Mouse (Mus musculus) embryonic facial prominence, embryonic 14.5 days (tissue): ENCODE measurements around the gene Flad1. TPM values are rescaled to one million over a fixed set of nuclear protein-coding genes. Genes with fewer than 3 reads are reported as not detected.
A peak's percentile ranks its signal among the peaks of the same experiment; 100 is the strongest.

Experiments used
- ATAC-seq: fragments of 200-750 bp; cut with Nextera tagmentation; 2 replicates; pipeline ENCODE4 v1.8.0; 2017; ENCODE audit warnings: low read depth, moderate number of reproducible peaks, moderate TSS enrichment
- DNase-seq: peaks from one replicate; pipeline ENCODE4 v3.0.0-alpha.2; 2015; ENCODE audit warnings: low spot score
- H3K27ac ChIP-seq: fragments of 300-500 bp; sonication (generic); replicated peaks from 2 replicates; pipeline ENCODE4 v1.5.1; 2014; ENCODE audit warnings: low read depth, mild to moderate bottlenecking, low read length, moderate library complexity
- H3K27me3 ChIP-seq: fragments of 300-500 bp; sonication (generic); replicated peaks from 2 replicates; pipeline ENCODE4 v1.6.1; 2014; ENCODE audit warnings: low read length; ENCODE audit not compliant: control insufficient read depth, insufficient read depth
- H3K36me3 ChIP-seq: fragments of 300-500 bp; sonication (generic); 2 replicates; pipeline ENCODE4 v1.6.1; 2014; ENCODE audit warnings: low read length, mixed read lengths; ENCODE audit not compliant: control insufficient read depth, insufficient read depth
- H3K4me1 ChIP-seq: fragments of 300-500 bp; sonication (generic); 2 replicates; pipeline ENCODE4 v1.6.1; 2014; ENCODE audit warnings: antibody characterized with exemption, low read length; ENCODE audit not compliant: control insufficient read depth, insufficient read depth
- H3K4me2 ChIP-seq: fragments of 300-500 bp; sonication (generic); 2 replicates; pipeline ENCODE4 v1.6.1; 2014; ENCODE audit warnings: low read depth, mild to moderate bottlenecking, low read length, moderate library complexity, mixed read lengths
- H3K4me3 ChIP-seq: fragments of 300-500 bp; sonication (generic); 2 replicates; pipeline ENCODE4 v1.5.1; 2014; ENCODE audit warnings: low read depth, mild to moderate bottlenecking, low read length
- H3K9ac ChIP-seq: fragments of 300-500 bp; sonication (generic); 2 replicates; pipeline ENCODE4 v1.6.1; 2014; ENCODE audit warnings: low read depth, mild to moderate bottlenecking, low read length, moderate library complexity, mixed read lengths
- H3K9me3 ChIP-seq: fragments of 300-500 bp; sonication (generic); 2 replicates; pipeline ENCODE4 v1.6.1; 2016; ENCODE audit warnings: low read length; ENCODE audit not compliant: control insufficient read depth
- WGBS: fragments of 180-500 bp; shearing (Covaris S2); extraction: QIAGEN DNeasy Blood & Tissue Kit; methylation state at CpG from one replicate; pipeline ENCODE4 v1.1.7; 2014; 5-methylcytosine and 5-hydroxymethylcytosine counted together
- polyA plus RNA-seq: library from polyadenylated mRNA; unstranded; fragments of >200 nt; fragmentation: Nextera tagmentation; extraction: Ambion mirVana; gene quantifications from 2 replicates; pipeline ENCODE4 v1.2.1, GENCODE M21; 2014

Gene Flad1
- polyA plus RNA-seq, 1 experiment from 2014 or later = 24.8 TPM

- no peak within 1 kb of the TSS for H3K27ac ChIP-seq
- H3K36me3 ChIP-seq = no peaks in the 10 kb centered on the region
- H3K9ac ChIP-seq = no peak within 1 kb of the TSS
- ATAC-seq (no peak), DNase-seq (no peak)
- no peaks in the 10 kb centered on the region for H3K9me3 ChIP-seq
- 81% methylated on average over 6 of the region's 7 CpGs for WGBS
- H3K27me3 ChIP-seq = no peaks in the 10 kb centered on the region
- H3K4me3 ChIP-seq = no peak within 1 kb of the TSS
- no peaks in the 10 kb centered on the region for H3K4me1 ChIP-seq
- no peak within 1 kb of the TSS for H3K4me2 ChIP-seq
Observed at GRCm38 (mm10) chr3:89361675-89362074, 50.0 kb downstream of the Flad1 start, which contains the start of gene Dcst2. Dcst2 (plus strand) TSS chr3:89361975.

DNA sequence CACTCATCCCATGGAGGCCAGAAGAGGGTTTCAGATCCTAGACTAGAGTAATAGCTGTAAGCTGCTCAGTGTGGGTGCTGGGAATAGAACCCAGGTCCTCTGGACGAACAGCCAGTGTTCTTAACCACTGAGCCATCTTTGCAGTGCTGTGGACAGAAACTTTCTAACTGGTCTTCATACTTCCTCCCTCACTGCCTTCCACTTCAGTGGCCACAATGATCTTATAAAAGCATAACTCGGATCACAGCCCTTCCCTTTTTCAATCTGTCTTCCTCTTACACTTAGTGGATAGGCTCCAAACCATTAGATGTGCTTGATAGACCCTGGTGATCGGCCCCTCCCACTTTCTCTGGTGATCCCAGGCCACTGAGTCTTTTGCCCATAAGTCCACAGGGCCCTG lies 51.4 kb downstream of the Flad1 start:
- WGBS = 74% methylated on average over 3 of the region's 3 CpGs
- no peaks in the 10 kb centered on the region for H3K27me3 ChIP-seq
- H3K9me3 ChIP-seq = no peaks in the 10 kb centered on the region
- H3K4me3 ChIP-seq = no peak overlapping the region
- DNase-seq = no peak
- H3K27ac ChIP-seq = no peak overlapping the region
- ATAC-seq = no peak
- H3K36me3 ChIP-seq = no peaks in the 10 kb centered on the region
- no peaks in the 10 kb centered on the region for H3K4me1 ChIP-seq
- no peak overlapping the region for H3K4me2 ChIP-seq
- H3K9ac ChIP-seq = no peak overlapping the region

GRCm38 (mm10) chr3:89359630-89360029 lies 52.0 kb downstream of the Flad1 start:
- ATAC-seq (no peak), DNase-seq (no peak)
- Histone ChIP-seq H3K36me3 (no peaks in the 10 kb centered on the region), H3K27ac (no peak overlapping the region), H3K4me3 (no peak overlapping the region), H3K9ac (no peak overlapping the region), H3K4me2 (no peak overlapping the region), H3K9me3 (no peaks in the 10 kb centered on the region), H3K27me3 (no peaks in the 10 kb centered on the region), H3K4me1 (no peaks in the 10 kb centered on the region)
- 69% methylated on average over 6 of the region's 6 CpGs for WGBS

- H3K9ac ChIP-seq = no peak overlapping the region
- no peaks in the 10 kb centered on the region for H3K9me3 ChIP-seq
- WGBS = 54% methylated on average over 8 of the region's 9 CpGs
- no peaks in the 10 kb centered on the region for H3K36me3 ChIP-seq
- no peak for DNase-seq
- no peaks in the 10 kb centered on the region for H3K27me3 ChIP-seq
- H3K4me1 ChIP-seq = no peaks in the 10 kb centered on the region
- no peak overlapping the region for H3K4me2 ChIP-seq
- no peak overlapping the region for H3K27ac ChIP-seq
- no peak for ATAC-seq
- H3K4me3 ChIP-seq = no peak overlapping the region
Observed at GRCm38 (mm10) chr3:89356029-89356428, 55.6 kb downstream of the Flad1 start.

DNA sequence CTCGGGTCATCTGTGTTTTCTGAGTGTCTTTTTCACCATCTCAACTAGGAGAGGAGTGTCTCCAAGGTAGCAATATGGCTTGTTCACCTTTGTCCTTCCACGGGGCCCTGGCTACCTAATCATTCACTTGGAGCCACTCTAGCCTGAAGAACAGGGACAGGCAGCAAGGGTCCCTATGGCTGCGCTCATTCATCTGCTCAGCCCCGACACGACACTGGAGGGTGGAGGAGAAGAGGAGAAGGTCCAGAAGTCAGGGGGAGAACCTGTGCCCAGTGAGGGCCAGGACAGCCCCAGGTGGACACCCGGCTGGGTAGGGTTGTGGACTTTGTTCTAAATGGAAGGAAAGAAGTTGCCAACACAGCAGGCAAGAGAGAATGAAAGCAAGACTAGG lies 56.2 kb downstream of the Flad1 start:
- 83% methylated on average over 6 of the region's 6 CpGs for WGBS
- H3K9ac ChIP-seq = no peak overlapping the region
- no peak for ATAC-seq

DNA sequence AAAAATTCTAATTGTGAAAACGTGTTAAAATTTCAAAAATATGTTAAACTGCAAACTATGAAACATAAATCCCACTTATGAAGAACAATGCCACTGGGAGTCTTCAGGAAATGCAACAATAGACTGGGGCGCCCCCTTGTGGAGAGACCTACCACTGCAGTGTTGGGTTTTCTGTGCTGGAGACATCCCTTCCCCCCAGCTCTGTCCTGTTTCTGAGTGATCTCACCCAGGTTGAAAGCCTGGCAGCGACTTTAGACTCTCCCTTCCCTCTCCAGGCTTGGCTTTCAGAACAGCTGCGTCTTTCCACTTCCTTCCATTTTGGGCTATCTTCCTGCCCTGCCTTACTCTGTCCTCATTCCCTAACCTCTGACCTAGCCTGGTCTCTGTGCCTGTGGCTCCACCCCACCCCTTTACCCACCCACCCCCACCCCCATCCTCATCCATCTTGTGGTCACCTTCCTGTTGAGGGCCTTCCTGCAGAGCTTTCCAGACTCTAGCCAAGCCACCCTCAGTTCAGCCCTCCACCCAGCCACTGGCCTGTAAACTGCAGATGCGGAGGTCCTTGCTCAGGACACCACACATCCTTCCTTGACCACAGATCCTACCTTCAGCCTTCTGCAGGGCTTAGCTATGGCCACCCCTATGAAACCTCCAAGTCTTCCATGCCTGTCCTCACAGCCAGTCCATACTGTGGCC lies 56.7 kb downstream of the Flad1 start:
- no peaks in the 10 kb centered on the region for H3K27me3 ChIP-seq
- H3K36me3 ChIP-seq = no peaks in the 10 kb centered on the region
- no peak overlapping the region for H3K4me2 ChIP-seq
- H3K9me3 ChIP-seq = no peaks in the 10 kb centered on the region
- ATAC-seq = peak; percentile 19; the same call in 1 of the 2 replicates
- peaks cover 5% of the 10 kb centered on the region; the same call in 1 of the 2 replicates for H3K4me1 ChIP-seq
- 15% methylated on average over 5 of the region's 5 CpGs for WGBS
- H3K27ac ChIP-seq = no peak overlapping the region
- no peak overlapping the region for H3K9ac ChIP-seq
- peak; percentile 86 for DNase-seq
- H3K4me3 ChIP-seq = no peak overlapping the region

More for the DNA sequence above, 56.2 kb downstream of the Flad1 start:
- peaks cover 1% of the 10 kb centered on the region; the same call in 1 of the 2 replicates for H3K4me1 ChIP-seq
- H3K4me3 ChIP-seq = no peak overlapping the region
- H3K36me3 ChIP-seq = no peaks in the 10 kb centered on the region
- H3K9me3 ChIP-seq = no peaks in the 10 kb centered on the region
- DNase-seq = no peak
- H3K4me2 ChIP-seq = no peak overlapping the region
- H3K27ac ChIP-seq = no peak overlapping the region
- H3K27me3 ChIP-seq = no peaks in the 10 kb centered on the region

DNA sequence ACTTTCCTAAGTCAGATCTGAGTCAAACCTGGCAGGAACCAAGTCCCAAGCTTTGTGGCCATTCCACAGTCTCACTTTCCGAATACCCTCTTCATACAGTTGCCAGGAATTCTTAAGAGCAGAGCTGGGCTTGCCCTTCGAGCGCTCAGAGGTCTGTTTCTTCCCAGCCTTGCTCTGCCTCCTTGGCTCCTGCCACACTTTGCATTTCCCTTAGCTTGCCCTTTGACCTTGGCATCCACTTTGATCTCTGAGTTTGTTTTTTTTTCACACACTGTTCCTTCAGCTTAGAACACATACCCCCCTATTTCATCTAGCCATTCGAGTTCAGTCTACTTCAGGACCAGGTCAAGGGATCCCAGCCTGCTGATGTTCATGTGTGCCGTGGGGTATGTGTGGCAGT lies 60.4 kb downstream of the Flad1 start:
- ATAC-seq (no peak), DNase-seq (no peak)
- Histone ChIP-seq H3K9me3 (no peaks in the 10 kb centered on the region), H3K27me3 (no peaks in the 10 kb centered on the region), H3K4me2 (no peak overlapping the region), H3K36me3 (peaks cover 12% of the 10 kb centered on the region; the same call in 1 of the 2 replicates), H3K9ac (no peak overlapping the region), H3K4me3 (no peak overlapping the region), H3K27ac (no peak overlapping the region), H3K4me1 (peaks cover 11% of the 10 kb centered on the region)
- 54% methylated on average over 5 of the region's 5 CpGs for WGBS
